Mouse (Mus musculus): ENCODE measurements around the gene Gm2004. TPM values are rescaled to one million over a fixed set of nuclear protein-coding genes. Genes with fewer than 3 reads are reported as not detected.
"Not testable (repeated sequence)": the region's sequence is repeated elsewhere in the genome, so short reads cannot be mapped to it uniquely, and the experiment has no call there.

Gene Gm2004
- 0.80 and 1.6 TPM in 2 replicates for polyA plus RNA-seq (2015; fragmentation: Nextera tagmentation; extraction: Ambion mirVana)

GRCm38 (mm10) chr2:176149725-176150124, at the start of gene Gm2004:
Gene Gm2004, minus strand, starts transcription at chr2:176149825.
- H3K4me3 ChIP-seq; ATAC-seq (replicated peaks); H3K9me3 ChIP-seq; H3K27ac ChIP-seq (replicated peaks); H3K4me1 ChIP-seq; H3K36me3 ChIP-seq; H3K27me3 ChIP-seq; H3K9ac ChIP-seq (replicated peaks); H3K4me2 ChIP-seq (replicated peaks): not testable (repeated sequence)
- whole genome bisulfite sequencing = no CpG with 5 or more reads among the region's 2 CpGs

Other genes with a start within 250 kb of the Gm2004 start
- 2.2 and 2.7 TPM in 2 replicates for gene Zfp966, start 218.7 kb downstream of the Gm2004 start, polyA plus RNA-seq (2015; fragmentation: Nextera tagmentation; extraction: Ambion mirVana)
- gene Gm2026, start 184.5 kb downstream of the Gm2004 start, polyA plus RNA-seq (2015; fragmentation: Nextera tagmentation; extraction: Ambion mirVana) = 17.4 and 25.5 TPM in 2 replicates
- gene 2210418O10Rik, start 76.7 kb upstream of the Gm2004 start, polyA plus RNA-seq (2015; fragmentation: Nextera tagmentation; extraction: Ambion mirVana) = 7.2 and 7.9 TPM in 2 replicates
- gene Gm11009, start 169.7 kb upstream of the Gm2004 start, polyA plus RNA-seq (2015; fragmentation: Nextera tagmentation; extraction: Ambion mirVana) = not detected in 2 replicates